Mouse (Mus musculus): ENCODE measurements at regions not wholly inside any gene's neighbourhood (a gene's known extent, or its start where the extent isn't known, plus 50 kb on each side); places are given as distances from the start of the nearest gene placed in this dataset.
A peak's percentile ranks its signal among the peaks of the same experiment; 100 is the strongest.

DNA sequence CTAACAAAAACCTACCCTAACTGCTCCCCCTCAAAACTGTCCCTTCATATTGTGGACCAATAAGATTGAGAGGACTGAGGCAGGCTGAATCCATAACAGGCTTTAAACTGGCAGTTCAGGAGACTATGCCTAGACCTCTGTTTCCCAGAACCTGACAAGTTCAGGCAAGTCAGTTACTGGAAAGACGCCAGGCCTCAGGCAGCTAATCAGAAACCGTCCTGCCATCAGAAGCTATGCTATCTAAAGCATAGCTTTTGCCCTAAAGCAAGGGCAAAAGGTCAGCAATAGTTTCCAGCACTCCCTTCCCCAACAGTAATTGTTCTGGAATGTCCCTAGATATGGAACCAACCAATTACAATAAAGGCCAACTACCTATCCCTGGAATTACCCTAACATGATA is 273.0 kb downstream of the Bche start:
- DNase-seq (ENCODE audit: low spot score in 2 of 2): no peak
- intact Hi-C loops (cut with DNase I): no loop called here

- intact Hi-C loops (cut with DNase I): no loop called here
- no peak for DNase-seq (ENCODE audit: low spot score in 2 of 2)
These were observed 273.9 kb downstream of the Bche start for GRCm38 (mm10) chr3:73434331-73434730.

DNA sequence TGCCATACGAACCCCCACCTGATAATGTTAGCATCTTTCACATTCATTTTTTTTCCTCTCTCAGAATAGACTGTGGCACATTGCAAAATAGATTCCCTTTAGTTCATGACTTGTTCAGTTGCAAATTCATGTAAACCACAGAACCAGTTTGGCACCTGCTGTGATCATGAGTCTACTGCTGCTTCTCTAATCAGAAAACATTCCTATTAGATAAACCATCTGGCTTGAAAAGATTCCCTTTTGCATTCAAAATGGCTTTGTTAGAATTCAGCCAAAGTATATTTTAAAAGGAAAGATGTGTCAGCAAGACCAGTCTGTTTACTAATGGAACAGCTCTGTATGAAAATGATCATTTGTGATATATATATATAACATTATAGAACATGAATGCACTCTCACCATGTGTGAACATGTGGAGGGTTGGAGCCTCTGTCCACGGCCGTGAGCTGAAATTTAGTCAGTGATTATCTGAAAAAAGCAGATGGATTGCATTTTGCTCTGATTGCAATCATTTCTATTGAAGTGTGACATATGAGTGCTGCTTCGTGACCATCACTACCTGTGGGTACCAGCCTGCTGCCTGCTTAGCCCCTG is 298.2 kb downstream of the Bche start:
- DNase-seq (ENCODE audit: low spot score in 2 of 2): peak in 1 of 2 experiments; percentile 9
- intact Hi-C loops (cut with DNase I): no loop called here

- intact Hi-C loops (cut with DNase I): loop anchor here (2.0 kb wide), 2 partner anchors 267 to 335 kb away; no protein-coding TSS in a partner anchor
- DNase-seq (ENCODE audit: low spot score in 2 of 2): peak; percentile 23 to 59
These were observed 306.8 kb downstream of the Bche start for GRCm38 (mm10) chr3:73401395-73401794.

GRCm38 (mm10) chr3:73395808-73396207 is 312.4 kb downstream of the Bche start:
- intact Hi-C loops (cut with DNase I): no loop called here
- peak; percentile 18 to 44 for DNase-seq (ENCODE audit: low spot score in 2 of 2)

DNA sequence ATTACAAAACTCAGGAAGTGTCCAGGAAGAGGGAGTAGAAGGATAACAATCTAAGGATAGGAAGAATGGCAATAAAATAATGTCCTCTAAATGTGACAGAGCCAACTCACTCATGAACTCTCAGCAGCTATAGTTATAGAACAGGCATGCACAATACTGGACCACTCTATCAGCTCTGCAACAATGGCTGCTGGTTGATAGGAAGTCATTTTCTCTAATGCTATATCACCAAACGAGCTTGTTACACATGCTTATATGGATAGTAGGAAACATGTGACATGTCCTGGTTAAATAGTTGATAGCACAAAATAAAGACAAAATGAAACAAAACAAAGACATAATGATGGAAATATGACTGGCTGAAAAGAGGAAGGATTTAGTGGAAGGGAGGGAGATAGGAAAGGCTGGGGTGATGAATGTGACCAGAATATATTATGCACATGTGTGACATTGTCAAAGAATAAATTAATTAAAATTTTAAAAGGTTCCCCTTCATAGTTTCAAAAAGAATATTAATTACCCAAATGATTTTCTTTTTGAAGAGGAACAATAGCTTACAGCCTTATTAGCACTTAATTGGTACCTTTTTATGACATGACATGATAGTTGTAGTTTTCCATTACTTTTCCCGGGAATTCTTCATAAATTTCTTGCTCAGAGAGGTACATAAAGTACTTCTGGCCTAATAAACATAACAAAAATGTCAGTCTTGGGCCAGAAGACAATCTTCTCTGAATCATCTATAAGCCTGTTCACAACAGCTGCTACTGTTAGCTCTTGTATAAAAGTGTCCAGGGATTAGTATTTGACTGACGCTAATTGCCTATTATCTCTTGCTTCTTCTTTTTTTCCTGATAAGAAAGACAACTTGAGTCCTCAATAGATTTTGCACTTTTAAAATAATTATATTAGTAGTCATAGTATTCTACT is 318.2 kb downstream of the Bche start:
- DNase-seq (ENCODE audit: low spot score in 2 of 2): no peak
- intact Hi-C loops (cut with DNase I): no loop called here

GRCm38 (mm10) chr3:73354861-73355496 is 297.4 kb upstream of the Slitrk3 start:
- DNase-seq (ENCODE audit: low spot score in 2 of 2): peak in 1 of 2 experiments; percentile 68
- intact Hi-C loops (cut with DNase I): no loop called here

DNA sequence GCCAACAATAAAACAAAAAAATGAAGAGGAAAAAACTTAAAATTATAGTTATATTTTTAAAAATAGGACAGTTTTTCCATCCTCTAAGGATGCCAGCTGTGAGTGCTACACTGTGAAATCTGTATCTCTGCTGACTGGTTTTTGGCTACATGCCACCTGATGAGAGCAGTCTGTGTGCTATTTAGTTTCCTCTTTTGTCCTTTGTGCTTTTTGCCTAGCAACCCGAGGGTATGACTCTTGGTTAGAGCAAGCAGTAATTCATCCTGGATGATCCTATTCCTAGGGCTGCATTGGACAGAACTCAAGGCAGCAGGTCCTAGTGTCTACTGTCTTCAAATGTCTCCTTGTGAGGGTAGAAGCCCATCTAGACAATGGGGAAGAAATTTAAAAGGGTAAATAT is 285.6 kb upstream of the Slitrk3 start:
- intact Hi-C loops (cut with DNase I): no loop called here
- peak; percentile 59 to 65 for DNase-seq (ENCODE audit: low spot score in 2 of 2)

DNA sequence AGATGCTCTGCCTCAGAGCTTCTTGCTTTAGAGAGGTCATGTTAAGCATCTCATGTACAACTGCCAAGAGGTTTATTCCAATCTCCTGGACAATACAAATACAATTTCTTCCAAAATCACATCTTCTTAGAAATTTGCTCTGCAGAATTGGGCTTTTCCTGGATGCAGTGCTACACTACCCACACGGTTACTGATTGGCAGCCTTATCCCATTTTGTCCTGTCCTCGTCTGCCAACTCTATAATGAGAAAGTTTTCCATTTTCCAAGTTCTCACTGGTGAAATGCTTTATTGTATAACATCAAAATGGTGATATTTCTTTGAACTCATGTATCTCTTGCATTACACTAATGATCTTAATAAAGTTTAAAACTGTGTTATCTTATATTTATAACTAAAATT is 282.1 kb upstream of the Slitrk3 start:
- peak in 1 of 2 experiments; percentile 47 for DNase-seq (ENCODE audit: low spot score in 2 of 2)
- intact Hi-C loops (cut with DNase I): no loop called here

- DNase-seq (ENCODE audit: low spot score in 2 of 2): no peak
- intact Hi-C loops (cut with DNase I): no loop called here
These were observed 265.6 kb upstream of the Slitrk3 start for GRCm38 (mm10) chr3:73323214-73323613.
